Mouse (Mus musculus): Measurements from ENCODE around the gene Scnn1a.
A peak's percentile ranks its signal among the peaks of the same experiment; 100 is the strongest.
"Not testable (repeated sequence)": the region's sequence is repeated elsewhere in the genome, so short reads cannot be mapped to it uniquely, and the experiment has no call there.

Scnn1a gene

GRCm38 (mm10) chr6:125320323-125320722 lies at the start of gene Scnn1a:
Gene Scnn1a (plus strand): TSS chr6:125320659.
- no peak for DNase-seq (ENCODE audit: low spot score in 2 of 2)

- peak; percentile 83 to 91 for DNase-seq (ENCODE audit: low spot score in 2 of 2)
Observed at GRCm38 (mm10) chr6:125271455-125272227, 48.8 kb upstream of the Scnn1a start.

- no peak for DNase-seq (ENCODE audit: low spot score in 2 of 2)
Observed at GRCm38 (mm10) chr6:125272228-125272785, 48.2 kb upstream of the Scnn1a start.

- DNase-seq (ENCODE audit: low spot score in 2 of 2) = no peak
Observed at GRCm38 (mm10) chr6:125274841-125275563, 45.5 kb upstream of the Scnn1a start.

GRCm38 (mm10) chr6:125279729-125280128 lies 40.7 kb upstream of the Scnn1a start:
- DNase-seq (ENCODE audit: low spot score in 2 of 2) = no peak

GRCm38 (mm10) chr6:125282721-125283120 lies 37.7 kb upstream of the Scnn1a start:
- DNase-seq (ENCODE audit: low spot score in 2 of 2) = not testable (repeated sequence)

GRCm38 (mm10) chr6:125284250-125284649 lies 36.2 kb upstream of the Scnn1a start:
- no peak for DNase-seq (ENCODE audit: low spot score in 2 of 2)

GRCm38 (mm10) chr6:125284751-125285150 lies 35.7 kb upstream of the Scnn1a start:
- DNase-seq (ENCODE audit: low spot score in 2 of 2) = no peak

GRCm38 (mm10) chr6:125285890-125286289 lies 34.6 kb upstream of the Scnn1a start, which contains the start of gene Tuba3a:
Gene Tuba3a (minus strand): TSS chr6:125286042.
- no peak for DNase-seq (ENCODE audit: low spot score in 2 of 2)

GRCm38 (mm10) chr6:125286944-125287343 lies 33.5 kb upstream of the Scnn1a start:
- no peak for DNase-seq (ENCODE audit: low spot score in 2 of 2)

GRCm38 (mm10) chr6:125288730-125289129 lies 31.7 kb upstream of the Scnn1a start:
- DNase-seq (ENCODE audit: low spot score in 2 of 2) = no peak

- DNase-seq (ENCODE audit: low spot score in 2 of 2) = no peak
Observed at GRCm38 (mm10) chr6:125291329-125291728, 29.1 kb upstream of the Scnn1a start.

- DNase-seq (ENCODE audit: low spot score in 2 of 2) = no peak
Observed at GRCm38 (mm10) chr6:125292256-125292655, 28.2 kb upstream of the Scnn1a start.

GRCm38 (mm10) chr6:125294049-125294448 lies 26.4 kb upstream of the Scnn1a start:
- no peak for DNase-seq (ENCODE audit: low spot score in 2 of 2)

GRCm38 (mm10) chr6:125297149-125297820 lies 23.2 kb upstream of the Scnn1a start:
- DNase-seq (ENCODE audit: low spot score in 2 of 2) = no peak

GRCm38 (mm10) chr6:125300982-125301381 lies 19.5 kb upstream of the Scnn1a start:
- DNase-seq (ENCODE audit: low spot score in 2 of 2) = no peak

- no peak for DNase-seq (ENCODE audit: low spot score in 2 of 2)
Observed at GRCm38 (mm10) chr6:125302231-125302982, 18.1 kb upstream of the Scnn1a start.

GRCm38 (mm10) chr6:125303242-125303641 lies 17.2 kb upstream of the Scnn1a start:
- no peak for DNase-seq (ENCODE audit: low spot score in 2 of 2)

GRCm38 (mm10) chr6:125304408-125304807 lies 16.1 kb upstream of the Scnn1a start:
- not testable (repeated sequence) for DNase-seq (ENCODE audit: low spot score in 2 of 2)

- no peak for DNase-seq (ENCODE audit: low spot score in 2 of 2)
Observed at GRCm38 (mm10) chr6:125305465-125305864, 15.0 kb upstream of the Scnn1a start.

- no peak for DNase-seq (ENCODE audit: low spot score in 2 of 2)
Observed at GRCm38 (mm10) chr6:125307091-125307490, 13.4 kb upstream of the Scnn1a start.
